Mouse (Mus musculus) lung, embryonic 16.5 days (tissue): Measurements from ENCODE around the gene Marcks. TPM values are rescaled to one million over a fixed set of nuclear protein-coding genes. Genes with fewer than 3 reads are reported as not detected.
"Not testable (repeated sequence)": the region's sequence is repeated elsewhere in the genome, so short reads cannot be mapped to it uniquely, and the experiment has no call there.

Source experiments
- ATAC-seq: fragments of 200-750 bp; cut with Nextera tagmentation; 2 replicates; pipeline ENCODE4 v1.8.0; 2017; ENCODE audit warnings: low read depth, mild to moderate bottlenecking, moderate library complexity
- H3K27ac ChIP-seq: fragments of 300-500 bp; sonication (generic); 2 replicates; pipeline ENCODE4 v1.5.1; 2014; ENCODE audit warnings: mild to moderate bottlenecking, control low read depth, low read length
- H3K27me3 ChIP-seq: fragments of 300-500 bp; sonication (generic); 2 replicates; pipeline ENCODE4 v1.6.1; 2014; ENCODE audit warnings: low read depth, low read length, mixed read lengths; ENCODE audit not compliant: control insufficient read depth, insufficient read depth
- H3K36me3 ChIP-seq: fragments of 300-500 bp; sonication (generic); 2 replicates; pipeline ENCODE4 v1.6.1; 2014; ENCODE audit warnings: low read length; ENCODE audit not compliant: control insufficient read depth, insufficient read depth
- H3K4me1 ChIP-seq: fragments of 300-500 bp; sonication (generic); replicated peaks from 2 replicates; pipeline ENCODE4 v1.6.1; 2014; ENCODE audit warnings: low read length, mixed read lengths; ENCODE audit not compliant: control insufficient read depth, insufficient read depth
- H3K4me2 ChIP-seq: fragments of 300-500 bp; sonication (generic); 2 replicates; pipeline ENCODE4 v1.6.1; 2014; ENCODE audit warnings: low read depth, low read length, control low read depth
- H3K4me3 ChIP-seq: fragments of 300-500 bp; sonication (generic); 2 replicates; pipeline ENCODE4 v1.5.1; 2014; ENCODE audit warnings: mild to moderate bottlenecking, low read length, control low read depth
- H3K9ac ChIP-seq: fragments of 300-500 bp; sonication (generic); 2 replicates; pipeline ENCODE4 v1.6.1; 2014; ENCODE audit warnings: low read length, control low read depth
- H3K9me3 ChIP-seq: fragments of 300-500 bp; sonication (generic); 2 replicates; pipeline ENCODE4 v1.6.1; 2016; ENCODE audit warnings: low read length; ENCODE audit not compliant: control insufficient read depth
- WGBS: fragments of 180-500 bp; shearing (Covaris S2); extraction: QIAGEN DNeasy Blood & Tissue Kit; methylation state at CpG from one replicate; pipeline ENCODE4 v1.1.7; 2014; 5-methylcytosine and 5-hydroxymethylcytosine counted together
- polyA plus RNA-seq: library from polyadenylated mRNA; unstranded; fragments of >200 nt; fragmentation: Nextera tagmentation; extraction: Ambion mirVana; gene quantifications from 2 replicates; pipeline ENCODE4 v1.2.1, GENCODE M21; 2015

Gene Marcks
- polyA plus RNA-seq, 1 experiment from 2014 or later: 83.9 TPM

GRCm38 (mm10) chr10:37093306-37093705 is 45.4 kb downstream of the Marcks start:
- ATAC-seq: no peak
- no peaks in the 10 kb centered on the region for H3K27me3 ChIP-seq
- H3K4me3 ChIP-seq: no peak overlapping the region
- no peak overlapping the region for H3K27ac ChIP-seq
- H3K9ac ChIP-seq: no peak overlapping the region
- H3K4me1 ChIP-seq: no peaks in the 10 kb centered on the region
- H3K9me3 ChIP-seq: no peaks in the 10 kb centered on the region
- H3K4me2 ChIP-seq: no peak overlapping the region
- H3K36me3 ChIP-seq: no peaks in the 10 kb centered on the region

- no peaks in the 10 kb centered on the region for H3K4me1 ChIP-seq
- H3K4me3 ChIP-seq: no peak overlapping the region
- H3K9ac ChIP-seq: no peak overlapping the region
- H3K27ac ChIP-seq: no peak overlapping the region
- no peak for ATAC-seq
- H3K27me3 ChIP-seq: no peaks in the 10 kb centered on the region
- H3K9me3 ChIP-seq: no peaks in the 10 kb centered on the region; the same call in 1 of the 2 replicates
- H3K36me3 ChIP-seq: no peaks in the 10 kb centered on the region
- 83% methylated on average over 3 of the region's 3 CpGs for WGBS
- H3K4me2 ChIP-seq: no peak overlapping the region
Measured at GRCm38 (mm10) chr10:37090411-37090810, 48.3 kb downstream of the Marcks start.

GRCm38 (mm10) chr10:37084071-37084470 is 54.6 kb downstream of the Marcks start:
- H3K4me1 ChIP-seq, H3K27ac ChIP-seq, H3K4me2 ChIP-seq, H3K9me3 ChIP-seq, H3K4me3 ChIP-seq, H3K27me3 ChIP-seq, H3K36me3 ChIP-seq, ATAC-seq, H3K9ac ChIP-seq: not testable (repeated sequence)
- WGBS: 86% methylated on average over 2 of the region's 2 CpGs

Other genes starting within 250 kb of the Marcks start
- gene Hdac2, start 164.4 kb downstream of the Marcks start, polyA plus RNA-seq: 165 and 183 TPM in 2 replicates